Mouse (Mus musculus) G1E (cell line): ENCODE data around the gene Actg2.

ENCODE experiments used
- CTCF ChIP-seq: IDR thresholded peaks from 2 replicates; pipeline ENCODE4 v1.5.1; 2012; ENCODE audit warnings: low read depth, low read length, inconsistent platforms, mixed read lengths
- GATA1 ChIP-seq: IDR thresholded peaks from 2 replicates; pipeline ENCODE4 v1.6.1; 2012; ENCODE audit warnings: borderline replicate concordance, low read length, inconsistent platforms, mixed read lengths
- POLR2AphosphoS5 ChIP-seq: IDR thresholded peaks from 2 replicates; pipeline ENCODE4 v1.6.1; 2012; ENCODE audit warnings: low read depth, low read length, inconsistent platforms; ENCODE audit not compliant: insufficient replicate concordance

GRCm38 (mm10) chr6:83518637-83519036 is 17.4 kb downstream of the Actg2 start:
- TF ChIP-seq CTCF: no peak
- TF ChIP-seq GATA1: no peak
- TF ChIP-seq POLR2AphosphoS5: no peak
